Mouse (Mus musculus) stomach, postnatal 0 days (tissue): ENCODE results near the gene Zar1l.

Source experiments
- CTCF ChIP-seq: IDR thresholded peaks from 2 replicates; pipeline ENCODE4 v1.5.1; 2016; ENCODE audit warnings: antibody characterized with exemption, low read depth, mild to moderate bottlenecking, moderate library complexity
- EP300 ChIP-seq: optimal IDR thresholded peaks from 2 replicates; pipeline ENCODE3; 2016; ENCODE audit warnings: antibody characterized with exemption

- TF ChIP-seq EP300, result no peak
- peak; percentile 38 for TF ChIP-seq CTCF
Measured at GRCm38 (mm10) chr5:150525239-150525638, 7.3 kb upstream of the Zar1l start.
